Mouse (Mus musculus) E14TG2a.4 (cell line): ENCODE measurements around the gene Myh3.

Experiments
- CTCF ChIP-seq: conservative IDR thresholded peaks from 2 replicates; pipeline ENCODE4 v1.5.1; 2014; ENCODE audit warnings: low read length
- POU5F1 ChIP-seq: IDR thresholded peaks from 2 replicates; pipeline ENCODE4 v1.6.1; 2014; ENCODE audit warnings: low read length, borderline replicate concordance

- TF ChIP-seq CTCF (no peak), POU5F1 (no peak)
These were observed 36.8 kb downstream of the Myh3 start for GRCm38 (mm10) chr11:67114901-67115300.
